Comparison of ENCODE assay signal across 8 mouse cellular contexts in the genomic region with DNA sequence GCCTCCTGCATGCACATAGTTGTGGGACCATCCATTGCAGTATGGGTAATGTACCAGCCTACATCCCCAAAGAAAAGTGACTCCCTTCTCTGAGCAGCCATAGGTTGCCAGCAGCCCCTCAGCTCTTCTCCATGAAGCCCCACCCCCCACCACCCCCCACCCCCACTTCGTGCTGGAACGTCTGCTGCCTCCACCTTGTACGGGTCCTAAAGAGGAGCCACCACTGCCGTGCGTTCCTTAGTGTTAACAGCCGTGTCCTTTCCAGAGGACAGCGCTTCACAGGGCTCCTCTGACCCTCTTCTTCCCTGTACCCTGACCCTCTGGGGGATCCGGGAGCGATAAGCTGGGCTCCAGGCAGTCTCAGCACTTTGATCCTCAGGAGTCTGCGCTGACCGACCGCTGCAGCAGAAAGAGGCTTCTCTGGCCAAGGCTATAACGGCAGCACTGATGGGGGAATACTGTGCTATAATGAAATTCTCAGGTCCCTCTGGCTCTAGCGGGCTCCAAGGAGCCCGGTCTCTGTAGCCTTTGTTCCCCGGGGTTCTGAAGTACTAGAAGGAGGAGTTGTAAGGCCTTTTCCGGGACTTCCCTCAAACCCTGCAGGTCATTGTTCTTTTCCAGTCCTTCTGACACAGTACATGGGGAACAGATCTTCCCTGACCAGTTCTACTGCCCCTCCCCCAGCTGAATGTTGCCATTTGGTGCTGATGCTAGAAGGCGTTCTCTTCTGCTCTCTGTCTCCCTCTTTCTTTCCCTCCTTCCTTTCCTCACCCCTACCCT. TPM values are rescaled to one million over a fixed set of nuclear protein-coding genes. Genes with fewer than 3 reads are reported as not detected.
DNase-seq lines count a peak whose midpoint lies in the region; ATAC-seq and TF ChIP-seq lines count a peak whose summit lies in the region.

No protein-coding gene starts in this region.

- peak overlapping the region; percentile 71 for H3K9ac ChIP-seq in heart, embryonic 14.5 days (ENCODE audit: low read length)
- peak overlapping the region; percentile 68 for H3K9ac ChIP-seq in midbrain, postnatal 0 days (replicated peaks; ENCODE audit: low read length, poor library complexity, severe bottlenecking)

- H3K27ac ChIP-seq in heart, embryonic 14.5 days (replicated peaks in 1 of 2; ENCODE audit: control insufficient read depth in 1 of 2, insufficient read depth in 1 of 2, low read depth in 2 of 2, low read length in 2 of 2): no peak overlapping the region
- peak overlapping the region; percentile 78 for H3K27ac ChIP-seq in midbrain, postnatal 0 days (ENCODE audit: low read depth, low read length)

- under 1% methylated on average over 18 of the region's 18 CpGs for WGBS in heart, embryonic 14.5 days
- 1% methylated on average over 18 of the region's 18 CpGs for WGBS in midbrain, postnatal 0 days

- no peaks in the 10 kb centered on the region for H3K36me3 ChIP-seq in heart, embryonic 14.5 days (ENCODE audit: control insufficient read depth, insufficient read depth, low read length)
- H3K36me3 ChIP-seq in midbrain, postnatal 0 days (ENCODE audit: insufficient read depth, low read length): no peaks in the 10 kb centered on the region

- peak overlapping the region; percentile 43 to 48 for H3K4me3 ChIP-seq in heart, embryonic 14.5 days (ENCODE audit: control insufficient read depth in 1 of 2, insufficient read depth in 1 of 2, low read depth in 1 of 2, low read length in 2 of 2)
- H3K4me3 ChIP-seq in midbrain, postnatal 0 days (ENCODE audit: low read depth, low read length): peak overlapping the region; percentile 41

- H3K9me3 ChIP-seq in heart, embryonic 14.5 days (ENCODE audit: control insufficient read depth, low read length): no peaks in the 10 kb centered on the region
- no peaks in the 10 kb centered on the region for H3K9me3 ChIP-seq in midbrain, postnatal 0 days (ENCODE audit: low read length)

- peaks cover 7 to 12% of the 10 kb centered on the region in 2 experiments; a peak in 2 of 4 replicates for H3K4me1 ChIP-seq in heart, embryonic 14.5 days (ENCODE audit: control insufficient read depth in 2 of 2, insufficient read depth in 2 of 2, low read length in 2 of 2)
- 0 out of 2 replicates have a peak, but pooled peaks cover 3% of the 10 kb centered on the region for H3K4me1 ChIP-seq in midbrain, postnatal 0 days (ENCODE audit: insufficient read depth, low read length)

- no peak; the same call in 1 of the 2 replicates for ATAC-seq in heart, embryonic 14.5 days (ENCODE audit: insufficient number of reproducible peaks, insufficient read depth, low FRiP score, low read depth)
- ATAC-seq in midbrain, postnatal 0 days (ENCODE audit: low FRiP score): peak; percentile 80

- no peaks in the 10 kb centered on the region for H3K27me3 ChIP-seq in heart, embryonic 14.5 days (ENCODE audit: control insufficient read depth, insufficient read depth, low read length)
- no peaks in the 10 kb centered on the region for H3K27me3 ChIP-seq in midbrain, postnatal 0 days (ENCODE audit: insufficient read depth, low read length)

- DNase-seq in adrenal gland, postnatal 10 days: peak; percentile 33
- DNase-seq in adrenal gland, adult 18-20 months (ENCODE audit: low spot score in 2 of 2): no peak
- peak; percentile 12 for DNase-seq in thymus, postnatal 0 days (ENCODE audit: low spot score)
- DNase-seq in thymus, adult 18-20 months: no peak
- DNase-seq in layer of hippocampus, postnatal 36 days: peak; percentile 19 to 24
- DNase-seq in midbrain, postnatal 0 days (ENCODE audit: low spot score): peak; percentile 68
- no peak for DNase-seq in ovary, postnatal 10 days (ENCODE audit: low spot score)

- H3K4me2 ChIP-seq in heart, embryonic 14.5 days (ENCODE audit: low read length): peak overlapping the region; percentile 78
- peak overlapping the region; percentile 72 for H3K4me2 ChIP-seq in midbrain, postnatal 0 days (ENCODE audit: low read depth, low read length, poor library complexity, severe bottlenecking)

- peak; percentile 51 for TF ChIP-seq CTCF in midbrain, postnatal 0 days (IDR thresholded peaks at IDR 0.05)

RNA-seq across cellular contexts. Expression of a gene that starts 10.1 kb away (rescaled TPM):
- total RNA-seq in adrenal gland, postnatal 10 days (2021): 10 to 100 TPM; 41.1 to 42.1 TPM
- total RNA-seq in adrenal gland, adult 18-20 months (2021): 10 to 100 TPM; 38.9 to 43.3 TPM
- polyA plus RNA-seq in thymus, postnatal 0 days (2015; fragmentation: Nextera tagmentation; extraction: Ambion mirVana): 62.9 and 64.6 TPM in 2 replicates
- polyA plus RNA-seq in heart, embryonic 14.5 days (2014; fragmentation: Nextera tagmentation; extraction: Ambion mirVana): 55.9 and 56.0 TPM in 2 replicates
- total RNA-seq in layer of hippocampus, postnatal 36 days (2021): 10 to 100 TPM; 51.7 to 57.1 TPM
- total RNA-seq in midbrain, postnatal 0 days (2014; rRNA removed): 79.6 and 92.9 TPM in 2 replicates
- 83.4 and 85.2 TPM in 2 replicates for polyA plus RNA-seq in midbrain, postnatal 0 days (2015; fragmentation: Nextera tagmentation; extraction: Ambion mirVana)

RNA-seq across cellular contexts. Expression of a gene that starts 27.0 kb away (rescaled TPM):
- total RNA-seq in adrenal gland, postnatal 10 days (2021): 10 to 100 TPM; 31.0 to 32.5 TPM
- total RNA-seq in adrenal gland, adult 18-20 months (2021): 10 to 100 TPM; 11.2 to 18.9 TPM
- 111 and 113 TPM in 2 replicates for polyA plus RNA-seq in thymus, postnatal 0 days (2015; fragmentation: Nextera tagmentation; extraction: Ambion mirVana)
- polyA plus RNA-seq in heart, embryonic 14.5 days (2014; fragmentation: Nextera tagmentation; extraction: Ambion mirVana): 36.1 and 36.3 TPM in 2 replicates
- 1 to 10 TPM; 4.0 to 5.3 TPM for total RNA-seq in layer of hippocampus, postnatal 36 days (2021)
- total RNA-seq in midbrain, postnatal 0 days (2014; rRNA removed): 13.3 and 13.7 TPM in 2 replicates
- polyA plus RNA-seq in midbrain, postnatal 0 days (2015; fragmentation: Nextera tagmentation; extraction: Ambion mirVana): 13.2 and 14.3 TPM in 2 replicates

RNA-seq across cellular contexts. Expression of a gene that starts 49.9 kb away (rescaled TPM):
- 10 to 100 TPM; 18.9 to 20.7 TPM for total RNA-seq in adrenal gland, postnatal 10 days (2021)
- total RNA-seq in adrenal gland, adult 18-20 months (2021): 10 to 100 TPM; 20.5 to 26.0 TPM
- polyA plus RNA-seq in thymus, postnatal 0 days (2015; fragmentation: Nextera tagmentation; extraction: Ambion mirVana): 11.9 and 14.9 TPM in 2 replicates
- polyA plus RNA-seq in heart, embryonic 14.5 days (2014; fragmentation: Nextera tagmentation; extraction: Ambion mirVana): 22.4 and 25.4 TPM in 2 replicates
- total RNA-seq in layer of hippocampus, postnatal 36 days (2021): 1 to 10 TPM in 1 of 2 experiments, under 1 TPM in 1; 0.95 to 1.5 TPM
- total RNA-seq in midbrain, postnatal 0 days (2014; rRNA removed): 8.1 and 8.2 TPM in 2 replicates
- 3.5 and 3.9 TPM in 2 replicates for polyA plus RNA-seq in midbrain, postnatal 0 days (2015; fragmentation: Nextera tagmentation; extraction: Ambion mirVana)

RNA-seq across cellular contexts. Expression of a gene that starts 51.5 kb away (rescaled TPM):
- under 1 TPM; 0.39 to 0.87 TPM for total RNA-seq in adrenal gland, postnatal 10 days (2021)
- total RNA-seq in adrenal gland, adult 18-20 months (2021): 1 to 10 TPM in 1 of 2 experiments, under 1 TPM in 1; 0.26 to 1.1 TPM
- polyA plus RNA-seq in thymus, postnatal 0 days (2015; fragmentation: Nextera tagmentation; extraction: Ambion mirVana): 1.1 and 2.1 TPM in 2 replicates
- 1.4 TPM in 2 replicates for polyA plus RNA-seq in heart, embryonic 14.5 days (2014; fragmentation: Nextera tagmentation; extraction: Ambion mirVana)
- total RNA-seq in layer of hippocampus, postnatal 36 days (2021): 10 to 100 TPM; 20.7 to 23.8 TPM
- 35.6 and 47.4 TPM in 2 replicates for total RNA-seq in midbrain, postnatal 0 days (2014; rRNA removed)
- polyA plus RNA-seq in midbrain, postnatal 0 days (2015; fragmentation: Nextera tagmentation; extraction: Ambion mirVana): 33.0 and 34.0 TPM in 2 replicates

Comparison
In these comparisons a context has a peak if more than half of its experiments do, and no peak if none do; other contexts are left out.
1. DNase-seq: peak in adrenal gland, postnatal 10 days (single experiment), thymus, postnatal 0 days (single experiment), layer of hippocampus, postnatal 36 days (2 of 2) and midbrain, postnatal 0 days (single experiment); none in adrenal gland, adult 18-20 months (0 of 2), thymus, adult 18-20 months (0 of 2) and ovary, postnatal 10 days (single experiment).